ENCODE assay signal across 26 mouse cellular contexts in the genomic region with DNA sequence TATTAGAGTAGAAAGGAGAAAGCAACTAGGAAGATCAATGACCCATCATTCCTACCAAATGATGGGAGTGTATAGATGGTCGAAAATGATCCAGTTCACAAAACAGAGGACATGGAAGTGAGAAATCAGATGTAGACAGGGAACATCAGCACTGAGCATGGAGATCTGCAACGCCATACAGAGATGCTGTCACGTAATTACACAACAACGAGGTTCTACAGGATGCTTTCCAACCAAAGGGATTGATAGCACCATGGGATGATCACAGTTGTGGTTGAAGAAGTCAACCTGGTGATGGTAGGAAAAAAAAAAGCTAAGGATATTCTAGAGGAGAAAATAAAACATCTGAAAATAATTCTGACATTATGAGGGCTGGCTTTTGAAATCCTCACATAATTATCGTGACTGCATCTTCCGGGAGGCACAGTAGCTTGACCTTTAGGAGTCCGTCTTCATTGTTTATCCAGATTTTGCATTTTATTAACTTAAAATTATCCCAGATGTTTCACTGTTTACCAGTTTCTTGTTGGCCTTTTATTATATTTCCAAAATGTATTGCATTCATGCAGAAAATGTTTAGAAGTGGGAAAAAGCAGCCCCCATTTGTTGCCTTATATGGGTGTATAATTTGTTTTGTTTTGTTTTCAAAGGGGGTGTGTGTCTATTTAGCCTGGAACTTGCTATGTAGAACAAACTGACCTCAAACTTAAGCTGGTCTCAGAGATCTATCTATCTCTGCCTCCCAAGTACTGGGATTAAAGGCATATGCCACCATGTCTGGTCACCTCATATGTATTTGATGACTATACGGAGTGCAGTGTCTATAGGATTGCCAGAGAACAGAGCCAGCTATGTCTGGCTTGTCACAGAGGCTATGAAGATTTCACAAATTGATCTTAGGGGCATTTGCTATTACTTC.
"Had no signal": no experiment of that assay in that cellular context is flagged by ENCODE, and none has a peak within 500 bp of the region (broad histone marks: within the 10 kb centered on the region; RNA-seq: fewer than 3 reads in every experiment).

No protein-coding gene starts in this region.

- H3K4me3 ChIP-seq: gastrocnemius, adult 2 months; heart, adult 2 months; heart, embryonic 13.5 days; heart, embryonic 15.5 days; hindbrain, embryonic 10.5 days; hindbrain, embryonic 12.5 days; intestine, embryonic 15.5 days; layer of hippocampus, adult 2 months; left cerebral cortex, adult 2 months; limb, embryonic 10.5 days; limb, embryonic 12.5 days had no signal

- H3K27ac ChIP-seq: gastrocnemius, adult 2 months; heart, adult 2 months; heart, embryonic 13.5 days; heart, embryonic 15.5 days; hindbrain, embryonic 10.5 days; hindbrain, embryonic 12.5 days; hindbrain, embryonic 14.5 days; intestine, embryonic 15.5 days; layer of hippocampus, adult 2 months; left cerebral cortex, adult 2 months; limb, embryonic 10.5 days; limb, embryonic 12.5 days had no signal

- H3K9me3 ChIP-seq: heart, embryonic 13.5 days; heart, embryonic 15.5 days; hindbrain, embryonic 10.5 days; hindbrain, embryonic 12.5 days; intestine, embryonic 15.5 days; limb, embryonic 10.5 days; limb, embryonic 12.5 days had no signal

- H3K36me3 ChIP-seq: heart, embryonic 13.5 days; heart, embryonic 15.5 days; hindbrain, embryonic 10.5 days; hindbrain, embryonic 12.5 days; intestine, embryonic 15.5 days; limb, embryonic 10.5 days; limb, embryonic 12.5 days had no signal

- H3K4me1 ChIP-seq: heart, embryonic 13.5 days; heart, embryonic 15.5 days; hindbrain, embryonic 10.5 days; hindbrain, embryonic 12.5 days; intestine, embryonic 15.5 days; limb, embryonic 10.5 days; limb, embryonic 12.5 days had no signal

- DNase-seq: gastrocnemius, adult 2 months; gastrocnemius, postnatal 10 days; gastrocnemius, postnatal 25 days; heart, adult 2 months; heart, postnatal 14 days; heart, postnatal 4 days; kidney, adult 18-20 months; kidney, adult 8-10 months; kidney, postnatal 10 days; kidney, postnatal 25 days; kidney, postnatal 4 days; liver had no signal

- H3K27me3 ChIP-seq: heart, embryonic 13.5 days; heart, embryonic 15.5 days; hindbrain, embryonic 12.5 days; intestine, embryonic 15.5 days; limb, embryonic 12.5 days had no signal

- H3K9ac ChIP-seq: heart, embryonic 13.5 days; heart, embryonic 15.5 days; hindbrain, embryonic 12.5 days; hindbrain, embryonic 14.5 days; intestine, embryonic 15.5 days; limb, embryonic 12.5 days had no signal

- ATAC-seq: hindbrain, embryonic 16.5 days; inflammation-experienced regulatory T-cells, adult 6 months; intestine, embryonic 15.5 days; intestine, postnatal 0 days had no signal

- H3K4me2 ChIP-seq: heart, embryonic 11.5 days; heart, embryonic 13.5 days; heart, embryonic 15.5 days; hindbrain, embryonic 12.5 days; hindbrain, embryonic 14.5 days; intestine, embryonic 15.5 days; limb, embryonic 12.5 days had no signal
